Mouse (Mus musculus) CH12.LX (cell line): ENCODE data around the gene Ikzf3. TPM values are rescaled to one million over a fixed set of nuclear protein-coding genes. Genes with fewer than 3 reads are reported as not detected.

ENCODE experiments used
- DNase-seq: peaks from one replicate; pipeline ENCODE4 v3.0.0-alpha.2; 2013; ENCODE audit errors: extremely low read depth
- H3K27ac ChIP-seq: 2 replicates; pipeline ENCODE4 v1.5.1; 2012; ENCODE audit warnings: low read depth, mild to moderate bottlenecking, control low read depth, moderate library complexity; ENCODE audit not compliant: insufficient read depth
- H3K27me3 ChIP-seq: replicated peaks from 2 replicates; pipeline ENCODE3; 2012; ENCODE audit warnings: inconsistent platforms
- H3K36me3 ChIP-seq, 2 experiments: replicated peaks in 1 of 2; 2 replicates each; pipeline versions ENCODE3 to v1.6.1; 2012; ENCODE audit warnings: inconsistent platforms in 1 of 2, low read length in 1 of 2, mild to moderate bottlenecking in 1 of 2, mixed read lengths in 1 of 2, moderate library complexity in 1 of 2; ENCODE audit not compliant: control insufficient read depth in 1 of 2, insufficient read depth in 1 of 2
- H3K4me1 ChIP-seq, 2 experiments: 2 replicates each; pipeline ENCODE4 v1.6.1; 2012; ENCODE audit warnings: inconsistent platforms in 1 of 2, moderate library complexity in 1 of 2; ENCODE audit not compliant: insufficient read depth in 2 of 2, control insufficient read depth in 1 of 2
- H3K4me2 ChIP-seq: 2 replicates; pipeline ENCODE4 v1.6.1; 2012; ENCODE audit warnings: low read depth, mild to moderate bottlenecking, control low read depth; ENCODE audit not compliant: poor library complexity, insufficient read depth, severe bottlenecking
- H3K4me3 ChIP-seq, 3 experiments: fragments of 150-350 bp in 1 of 3; sonication (generic) in 1 of 3; replicated peaks in 1 of 3; 2 replicates each; pipeline versions ENCODE3 to v1.5.1; 2011 to 2012; ENCODE audit warnings: low read depth in 2 of 3, low read length in 2 of 3, mild to moderate bottlenecking in 2 of 3, moderate library complexity in 2 of 3, control low read depth in 1 of 3, improper control_type of control experiment in 1 of 3, inconsistent platforms in 1 of 3, mixed read lengths in 1 of 3; ENCODE audit not compliant: poor library complexity in 1 of 3
- H3K79me2 ChIP-seq: replicated peaks from 2 replicates; pipeline ENCODE4 v1.6.1; 2012; ENCODE audit warnings: mild to moderate bottlenecking, moderate library complexity; ENCODE audit not compliant: control insufficient read depth, poor library complexity, insufficient read depth, severe bottlenecking; ENCODE audit errors: extremely low read depth
- H3K9ac ChIP-seq: 2 replicates; pipeline ENCODE4 v1.6.1; 2012; ENCODE audit warnings: low read depth, mild to moderate bottlenecking, control low read depth, moderate library complexity; ENCODE audit not compliant: insufficient read depth
- H3K9me3 ChIP-seq: replicated peaks from 2 replicates; pipeline ENCODE3; 2012; ENCODE audit warnings: low read length, inconsistent platforms, mixed read lengths
- ELF1 ChIP-seq: IDR thresholded peaks from 2 replicates; pipeline ENCODE4 v1.6.1; 2014; ENCODE audit warnings: low read depth, mild to moderate bottlenecking, inconsistent platforms, low read length, improper control_type of control experiment
- ETS1 ChIP-seq: conservative IDR thresholded peaks from 2 replicates; pipeline ENCODE4 v1.6.1; 2012; ENCODE audit warnings: low read depth, mild to moderate bottlenecking, inconsistent platforms, low read length, improper control_type of control experiment, moderate library complexity
- IRF4 ChIP-seq: IDR thresholded peaks from 2 replicates; pipeline ENCODE4 v1.6.1; 2014; ENCODE audit warnings: low read depth, mild to moderate bottlenecking, inconsistent platforms, low read length, improper control_type of control experiment
- KAT2A ChIP-seq: IDR thresholded peaks from 2 replicates; pipeline ENCODE4 v1.6.1; 2012; ENCODE audit warnings: low read length, improper control_type of control experiment, inconsistent platforms; ENCODE audit not compliant: insufficient replicate concordance
- MAZ ChIP-seq: IDR thresholded peaks from 2 replicates; pipeline ENCODE4 v1.6.1; 2012; ENCODE audit warnings: low read depth, mild to moderate bottlenecking, inconsistent platforms, low read length, improper control_type of control experiment, moderate library complexity
- MEF2A ChIP-seq: IDR thresholded peaks from 2 replicates; pipeline ENCODE4 v1.6.1; 2014; ENCODE audit warnings: low read depth, mild to moderate bottlenecking, inconsistent platforms, low read length, improper control_type of control experiment, borderline replicate concordance
- NELFE ChIP-seq: IDR thresholded peaks from 2 replicates; pipeline ENCODE4 v1.6.1; 2011; ENCODE audit warnings: low read depth, low read length, improper control_type of control experiment
- NRF1 ChIP-seq: IDR thresholded peaks from 2 replicates; pipeline ENCODE4 v1.6.1; 2014; ENCODE audit warnings: low read depth, mild to moderate bottlenecking, inconsistent platforms, low read length, improper control_type of control experiment, moderate library complexity
- POLR2A ChIP-seq: IDR thresholded peaks from 2 replicates; pipeline ENCODE4 v1.6.1; 2011; ENCODE audit warnings: low read depth, mild to moderate bottlenecking, improper control_type of control experiment, low read length
- POLR2AphosphoS2 ChIP-seq: IDR thresholded peaks from 2 replicates; pipeline ENCODE4 v1.6.1; 2011; ENCODE audit warnings: low read depth, low read length, improper control_type of control experiment
- RAD21 ChIP-seq: IDR thresholded peaks from 2 replicates; pipeline ENCODE4 v1.6.1; 2011; ENCODE audit warnings: low read depth, mild to moderate bottlenecking, low read length, improper control_type of control experiment, moderate library complexity
- RCOR1 ChIP-seq: conservative IDR thresholded peaks from 2 replicates; pipeline ENCODE4 v1.6.1; 2012; ENCODE audit warnings: low read depth, mild to moderate bottlenecking, inconsistent platforms, low read length, improper control_type of control experiment
- SIN3A ChIP-seq: IDR thresholded peaks from 2 replicates; pipeline ENCODE4 v1.6.1; 2012; ENCODE audit warnings: low read length, improper control_type of control experiment, inconsistent platforms
- SMC3 ChIP-seq: IDR thresholded peaks from 2 replicates; pipeline ENCODE4 v1.6.1; 2011; ENCODE audit warnings: low read depth, low read length, improper control_type of control experiment
- TBP ChIP-seq: conservative IDR thresholded peaks from 2 replicates; pipeline ENCODE4 v1.6.1; 2011; ENCODE audit warnings: low read depth, low read length, improper control_type of control experiment
- TCF12 ChIP-seq: IDR thresholded peaks from 2 replicates; pipeline ENCODE4 v1.6.1; 2014; ENCODE audit warnings: low read depth, mild to moderate bottlenecking, inconsistent platforms, low read length, improper control_type of control experiment
- USF1 ChIP-seq: IDR thresholded peaks from 2 replicates; pipeline ENCODE4 v1.6.1; 2014; ENCODE audit warnings: low read depth, mild to moderate bottlenecking, inconsistent platforms, low read length, improper control_type of control experiment
- ZMIZ1 ChIP-seq: IDR thresholded peaks from 2 replicates; pipeline ENCODE4 v1.6.1; 2012; ENCODE audit warnings: low read depth, mild to moderate bottlenecking, inconsistent platforms, low read length, improper control_type of control experiment
- ZNF384 ChIP-seq: IDR thresholded peaks from 2 replicates; pipeline ENCODE4 v1.6.1; 2012; ENCODE audit warnings: low read depth, low read length, improper control_type of control experiment, inconsistent platforms
- dilution Hi-C: fragments of 300-500 bp; cut with MboI; formaldehyde crosslinking; loops from 2 replicates; pipeline ENCODE4 v1.14.3; 2020; ENCODE audit warnings: low sequenced_read_pairs; ENCODE audit not compliant: extremely low pct_unique_long_range_greater_than_20kb, extremely low pct_ligation_motif_present
- in situ Hi-C: fragments of 300-500 bp; cut with MboI; formaldehyde crosslinking; loops from 3 replicates; pipeline ENCODE4 v1.14.3; 2019; ENCODE audit warnings: low sequenced_read_pairs, low pct_ligation_motif_present, low pct_unique_long_range_greater_than_20kb, mixed read lengths
- polyA plus RNA-seq: library from polyadenylated mRNA; unstranded; fragments of >175 nt; gene quantifications from 2 replicates; pipeline ENCODE4 v1.2.1, GENCODE M21; 2012; ENCODE audit warnings: low read depth; ENCODE audit not compliant: insufficient read length
- total RNA-seq, 2 experiments: library from RNA; depleted of rRNA; stranded (reverse); fragments of 300-350 nt in 1 of 2; fragments of >200 nt in 1 of 2; gene quantifications; 2 replicates each; pipeline ENCODE4 v1.2.3; 2012 to 2014

Ikzf3 gene
- total and polyA plus RNA-seq, 3 experiments = 110 to 238 (median 130) TPM

GRCm38 (mm10) chr11:98550975-98551828, 5.4 kb upstream of the Ikzf3 start, which contains the start of gene Zpbp2:
TSS of gene Zpbp2 (plus strand) at chr11:98551097.
- H3K4me1 ChIP-seq = peaks cover 2 to 52% of the 10 kb centered on the region in 2 experiments; a peak in 3 of 4 replicates
- dilution Hi-C loops (no loop called here), in situ Hi-C loops (loop anchor here (5.0 kb wide), 2 partner anchors 36 to 81 kb away; partner anchors contain the start of gene Ormdl3)
- H3K79me2 ChIP-seq = peaks cover 9% of the 10 kb centered on the region
- H3K4me2 ChIP-seq = peak within 1 kb of the TSS; percentile 81
- TF ChIP-seq IRF4 (peak; percentile 24; the same call in 1 of the 2 replicates), ZMIZ1 (peak; percentile 17; the same call in 1 of the 2 replicates), POLR2A (peak; percentile 70; the same call in 1 of the 2 replicates), ELF1 (peak; percentile 78), ETS1 (0 out of 2 replicates have a peak, but pooled peaks have one; percentile 11), ZNF384 (no peak), MAZ (peak; percentile 21), POLR2AphosphoS2 (peak; percentile 6; the same call in 1 of the 2 replicates), SIN3A (no peak; the same call in 1 of the 2 replicates), KAT2A (no peak), TBP (peak; percentile 79), TCF12 (peak; percentile 70), USF1 (peak; percentile 25), RCOR1 (no peak; the same call in 1 of the 2 replicates), SMC3 (no peak), NELFE (peak; percentile 66), MEF2A (no peak), RAD21 (no peak), NRF1 (peak; percentile 96)
- TF ChIP-seq, all 38 proteins: peak for 12
- Histone ChIP-seq H3K9ac (peak within 1 kb of the TSS; percentile 88), H3K27ac (peak within 1 kb of the TSS; percentile 88), H3K9me3 (peaks cover 3% of the 10 kb centered on the region), H3K36me3 (no peaks in the 10 kb centered on the region), H3K27me3 (no peaks in the 10 kb centered on the region), H3K4me3 (peak within 1 kb of the TSS; percentile 70 to 87 (median 70))
- DNase-seq = peak; percentile 97
